Mouse (Mus musculus): ENCODE data around the gene Olfr554. TPM values are rescaled to one million over a fixed set of nuclear protein-coding genes. Genes with fewer than 3 reads are reported as not detected.
"Not testable (repeated sequence)": the region's sequence is repeated elsewhere in the genome, so short reads cannot be mapped to it uniquely, and the experiment has no call there.

The Olfr554 gene
- not detected in 2 replicates for polyA plus RNA-seq (2015; fragmentation: Nextera tagmentation; extraction: Ambion mirVana)

- H3K9me3 ChIP-seq: no peaks in the 10 kb centered on the region
- no peak within 1 kb of the TSS for H3K27ac ChIP-seq
- ATAC-seq (replicated peaks): no peak
- no peaks in the 10 kb centered on the region for H3K27me3 ChIP-seq (replicated peaks)
- no peak within 1 kb of the TSS for H3K4me2 ChIP-seq
- H3K9ac ChIP-seq: no peak within 1 kb of the TSS
- no peaks in the 10 kb centered on the region for H3K36me3 ChIP-seq (replicated peaks)
- 87% methylated on average over 1 of the region's 1 CpGs for WGBS
- H3K4me3 ChIP-seq: no peak within 1 kb of the TSS
- H3K4me1 ChIP-seq: no peaks in the 10 kb centered on the region
These were observed at the start of gene Olfr554 for GRCm38 (mm10) chr7:102638132-102638531. Gene Olfr554 (plus strand): TSS chr7:102638432.

GRCm38 (mm10) chr7:102591786-102592185, 46.4 kb upstream of the Olfr554 start, which contains the start of gene Olfr551:
Gene Olfr551 (minus strand): TSS chr7:102591886.
- WGBS: 90% methylated on average over 3 of the region's 3 CpGs
- H3K4me2 ChIP-seq: no peak within 1 kb of the TSS
- no peak for ATAC-seq (replicated peaks)
- no peak within 1 kb of the TSS for H3K27ac ChIP-seq
- H3K27me3 ChIP-seq (replicated peaks): no peaks in the 10 kb centered on the region
- H3K36me3 ChIP-seq (replicated peaks): no peaks in the 10 kb centered on the region
- no peaks in the 10 kb centered on the region for H3K4me1 ChIP-seq
- H3K9me3 ChIP-seq: no peaks in the 10 kb centered on the region
- no peak within 1 kb of the TSS for H3K9ac ChIP-seq
- H3K4me3 ChIP-seq: no peak within 1 kb of the TSS

- H3K36me3 ChIP-seq (replicated peaks): no peaks in the 10 kb centered on the region
- WGBS: 93% methylated on average over 1 of the region's 1 CpGs
- H3K9me3 ChIP-seq: no peaks in the 10 kb centered on the region
- H3K9ac ChIP-seq: no peak within 1 kb of the TSS
- no peak for ATAC-seq (replicated peaks)
- no peak within 1 kb of the TSS for H3K4me2 ChIP-seq
- no peak within 1 kb of the TSS for H3K4me3 ChIP-seq
- H3K4me1 ChIP-seq: no peaks in the 10 kb centered on the region
- no peak within 1 kb of the TSS for H3K27ac ChIP-seq
- H3K27me3 ChIP-seq (replicated peaks): no peaks in the 10 kb centered on the region
These were observed 40.7 kb upstream of the Olfr554 start, which contains the start of gene Olfr552 for GRCm38 (mm10) chr7:102597378-102598031. Gene Olfr552 (plus strand): TSS chr7:102597770.

- Histone ChIP-seq H3K27ac (no peak within 1 kb of the TSS), H3K9me3 (no peaks in the 10 kb centered on the region), H3K4me2 (no peak within 1 kb of the TSS), H3K4me3 (no peak within 1 kb of the TSS), H3K27me3 (replicated peaks) (no peaks in the 10 kb centered on the region), H3K9ac (no peak within 1 kb of the TSS), H3K36me3 (replicated peaks) (no peaks in the 10 kb centered on the region), H3K4me1 (no peaks in the 10 kb centered on the region)
- ATAC-seq (replicated peaks): no peak
These were observed 20.1 kb upstream of the Olfr554 start, which contains the start of gene Olfr553 for GRCm38 (mm10) chr7:102618118-102618517. Gene Olfr553 (minus strand): TSS chr7:102618218.

GRCm38 (mm10) chr7:102619608-102620007, 18.6 kb upstream of the Olfr554 start:
- Histone ChIP-seq H3K27me3 (replicated peaks) (no peaks in the 10 kb centered on the region), H3K36me3 (replicated peaks) (no peaks in the 10 kb centered on the region), H3K4me2 (no peak overlapping the region), H3K4me3 (no peak overlapping the region), H3K9me3 (no peaks in the 10 kb centered on the region), H3K4me1 (no peaks in the 10 kb centered on the region), H3K9ac (no peak overlapping the region), H3K27ac (no peak overlapping the region)
- no peak for ATAC-seq (replicated peaks)
- 61% methylated on average over 5 of the region's 5 CpGs for WGBS

GRCm38 (mm10) chr7:102620368-102620767, 17.9 kb upstream of the Olfr554 start:
- not testable (repeated sequence) for H3K9me3 ChIP-seq; H3K27ac ChIP-seq; H3K27me3 ChIP-seq (replicated peaks); H3K4me1 ChIP-seq; H3K4me3 ChIP-seq; H3K9ac ChIP-seq; ATAC-seq (replicated peaks); H3K36me3 ChIP-seq (replicated peaks); H3K4me2 ChIP-seq
- 90% methylated on average over 19 of the region's 19 CpGs for WGBS

GRCm38 (mm10) chr7:102636665-102637064, 1.6 kb upstream of the Olfr554 start:
- no peaks in the 10 kb centered on the region for H3K9me3 ChIP-seq
- 26% methylated on average over 3 of the region's 3 CpGs for WGBS
- no peak for ATAC-seq (replicated peaks)

GRCm38 (mm10) chr7:102644945-102645344, 6.7 kb downstream of the Olfr554 start:
- ATAC-seq (replicated peaks); H3K36me3 ChIP-seq (replicated peaks); H3K4me1 ChIP-seq; H3K9ac ChIP-seq; H3K4me2 ChIP-seq; H3K9me3 ChIP-seq; H3K4me3 ChIP-seq; H3K27ac ChIP-seq; H3K27me3 ChIP-seq (replicated peaks): not testable (repeated sequence)
- 91% methylated on average over 4 of the region's 4 CpGs for WGBS

More at GRCm38 (mm10) chr7:102636665-102637064, 1.6 kb upstream of the Olfr554 start:
- H3K27ac ChIP-seq: no peak overlapping the region
- no peaks in the 10 kb centered on the region for H3K36me3 ChIP-seq (replicated peaks)
- no peaks in the 10 kb centered on the region for H3K4me1 ChIP-seq
- no peak overlapping the region for H3K4me3 ChIP-seq
- H3K4me2 ChIP-seq: no peak overlapping the region
- no peak overlapping the region for H3K9ac ChIP-seq
- H3K27me3 ChIP-seq (replicated peaks): no peaks in the 10 kb centered on the region

GRCm38 (mm10) chr7:102658523-102658922, 20.3 kb downstream of the Olfr554 start, which contains the start of gene Olfr555:
Gene Olfr555 (plus strand): TSS chr7:102658823.
- H3K9me3 ChIP-seq: no peaks in the 10 kb centered on the region
- no peak for ATAC-seq (replicated peaks)
- H3K27ac ChIP-seq: no peak within 1 kb of the TSS
- WGBS: 78% methylated on average over 1 of the region's 1 CpGs
- H3K4me2 ChIP-seq: no peak within 1 kb of the TSS
- H3K27me3 ChIP-seq (replicated peaks): no peaks in the 10 kb centered on the region
- no peaks in the 10 kb centered on the region for H3K36me3 ChIP-seq (replicated peaks)
- no peaks in the 10 kb centered on the region for H3K4me1 ChIP-seq
- H3K4me3 ChIP-seq: no peak within 1 kb of the TSS
- H3K9ac ChIP-seq: no peak within 1 kb of the TSS

- no peak for ATAC-seq (replicated peaks)
- Histone ChIP-seq H3K4me2 (no peak within 1 kb of the TSS), H3K4me3 (no peak within 1 kb of the TSS), H3K36me3 (replicated peaks) (no peaks in the 10 kb centered on the region), H3K9me3 (no peaks in the 10 kb centered on the region), H3K27ac (no peak within 1 kb of the TSS), H3K4me1 (no peaks in the 10 kb centered on the region), H3K9ac (no peak within 1 kb of the TSS), H3K27me3 (replicated peaks) (no peaks in the 10 kb centered on the region)
- WGBS: 43% methylated on average over 3 of the region's 3 CpGs
These were observed 26.4 kb downstream of the Olfr554 start, which contains the start of gene Olfr556 for GRCm38 (mm10) chr7:102664599-102664998. Gene Olfr556 (plus strand): TSS chr7:102664899.

GRCm38 (mm10) chr7:102665378-102665777, 27.1 kb downstream of the Olfr554 start:
- Histone ChIP-seq H3K4me1 (no peaks in the 10 kb centered on the region), H3K4me2 (no peak overlapping the region), H3K36me3 (replicated peaks) (no peaks in the 10 kb centered on the region), H3K27ac (no peak overlapping the region), H3K27me3 (replicated peaks) (no peaks in the 10 kb centered on the region), H3K9ac (no peak overlapping the region), H3K4me3 (no peak overlapping the region), H3K9me3 (no peaks in the 10 kb centered on the region)
- 31% methylated on average over 2 of the region's 2 CpGs for WGBS
- ATAC-seq (replicated peaks): no peak

GRCm38 (mm10) chr7:102676225-102676624, 38.0 kb downstream of the Olfr554 start:
- no peak overlapping the region for H3K27ac ChIP-seq
- no peaks in the 10 kb centered on the region for H3K36me3 ChIP-seq (replicated peaks)
- H3K4me3 ChIP-seq: no peak overlapping the region
- no peak for ATAC-seq (replicated peaks)
- no peaks in the 10 kb centered on the region for H3K27me3 ChIP-seq (replicated peaks)
- H3K9ac ChIP-seq: no peak overlapping the region
- WGBS: 71% methylated on average over 2 of the region's 2 CpGs
- H3K4me2 ChIP-seq: no peak overlapping the region
- H3K4me1 ChIP-seq: no peaks in the 10 kb centered on the region
- no peaks in the 10 kb centered on the region for H3K9me3 ChIP-seq

- H3K4me3 ChIP-seq: no peak overlapping the region
- H3K27me3 ChIP-seq (replicated peaks): no peaks in the 10 kb centered on the region
- H3K36me3 ChIP-seq (replicated peaks): no peaks in the 10 kb centered on the region
- no peak overlapping the region for H3K27ac ChIP-seq
- H3K9ac ChIP-seq: no peak overlapping the region
- H3K9me3 ChIP-seq: no peaks in the 10 kb centered on the region
- H3K4me1 ChIP-seq: no peaks in the 10 kb centered on the region
- ATAC-seq (replicated peaks): no peak
- no peak overlapping the region for H3K4me2 ChIP-seq
- 91% methylated on average over 1 of the region's 1 CpGs for WGBS
These were observed 43.7 kb downstream of the Olfr554 start for GRCm38 (mm10) chr7:102681916-102682315.
